ENCODE assay signal across 8 mouse cellular contexts in the genomic region with DNA sequence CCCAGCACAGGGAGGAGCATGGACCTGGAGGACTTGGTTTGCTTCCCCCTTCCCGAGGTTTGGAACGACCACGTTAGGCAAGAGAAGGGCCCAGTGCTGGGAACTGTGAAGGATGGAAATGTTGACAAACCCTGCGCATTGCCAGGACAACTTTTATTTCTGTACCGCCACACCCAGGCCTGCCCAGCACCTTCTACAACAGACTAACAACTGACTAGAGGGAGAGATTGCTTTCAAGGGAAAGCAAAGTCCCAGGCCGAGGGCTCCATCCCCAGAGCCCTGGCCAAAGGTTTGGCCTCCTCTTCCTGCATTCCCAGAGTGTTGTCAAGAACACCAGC. TPM values are rescaled to one million over a fixed set of nuclear protein-coding genes. Genes with fewer than 3 reads are reported as not detected.
DNase-seq lines count a peak whose midpoint lies in the region; ATAC-seq and TF ChIP-seq lines count a peak whose summit lies in the region.

No protein-coding gene starts in this region.

- 58% methylated on average over 6 of the region's 6 CpGs for WGBS in forebrain, embryonic 16.5 days
- WGBS in forebrain, embryonic 11.5 days = 57% methylated on average over 6 of the region's 6 CpGs
- WGBS in neural tube, embryonic 13.5 days = 68% methylated on average over 6 of the region's 6 CpGs
- WGBS in liver, embryonic 13.5 days (ENCODE audit: insufficient replicate concordance) = 62% methylated on average over 6 of the region's 6 CpGs
- 20% methylated on average over 6 of the region's 6 CpGs for WGBS in stomach, postnatal 0 days

- H3K4me2 ChIP-seq in forebrain, embryonic 16.5 days (ENCODE audit: low read length) = no peak overlapping the region
- H3K4me2 ChIP-seq in forebrain, embryonic 11.5 days (ENCODE audit: low read depth, low read length, severe bottlenecking) = no peak overlapping the region
- no peak overlapping the region for H3K4me2 ChIP-seq in neural tube, embryonic 13.5 days
- no peak overlapping the region for H3K4me2 ChIP-seq in liver, embryonic 13.5 days
- no peak overlapping the region for H3K4me2 ChIP-seq in stomach, postnatal 0 days (replicated peaks; ENCODE audit: low read depth)

- no peak for DNase-seq in forebrain, embryonic 11.5 days (ENCODE audit: low spot score)
- DNase-seq in neural tube, embryonic 10.5 days (ENCODE audit: extremely low spot score, low spot score) = no peak
- DNase-seq in liver, embryonic 13.5 days = no peak
- DNase-seq in stomach, postnatal 0 days (ENCODE audit: low spot score) = no peak
- no peak for DNase-seq in left cerebral cortex, adult 18-20 months (ENCODE audit: low spot score in 2 of 2)
- DNase-seq in right cerebral cortex, postnatal 36 days (ENCODE audit: low spot score in 2 of 2) = no peak

- no peaks in the 10 kb centered on the region for H3K27me3 ChIP-seq in forebrain, embryonic 16.5 days (replicated peaks; ENCODE audit: control insufficient read depth, insufficient read depth, low read length)
- no peaks in the 10 kb centered on the region for H3K27me3 ChIP-seq in forebrain, embryonic 11.5 days (ENCODE audit: control insufficient read depth, insufficient read depth, low read length)
- no peaks in the 10 kb centered on the region for H3K27me3 ChIP-seq in neural tube, embryonic 13.5 days
- no peaks in the 10 kb centered on the region for H3K27me3 ChIP-seq in liver, embryonic 13.5 days
- H3K27me3 ChIP-seq in stomach, postnatal 0 days (ENCODE audit: control insufficient read depth, insufficient read depth, low read length) = no peaks in the 10 kb centered on the region

- no peaks in the 10 kb centered on the region for H3K9me3 ChIP-seq in forebrain, embryonic 16.5 days (ENCODE audit: control insufficient read depth, low read length)
- no peaks in the 10 kb centered on the region for H3K9me3 ChIP-seq in forebrain, embryonic 11.5 days (ENCODE audit: control insufficient read depth, low read length)
- H3K9me3 ChIP-seq in neural tube, embryonic 13.5 days = no peaks in the 10 kb centered on the region
- no peaks in the 10 kb centered on the region for H3K9me3 ChIP-seq in liver, embryonic 13.5 days (replicated peaks)
- no peaks in the 10 kb centered on the region for H3K9me3 ChIP-seq in stomach, postnatal 0 days (ENCODE audit: control insufficient read depth, low read length)

- H3K27ac ChIP-seq in forebrain, embryonic 16.5 days (ENCODE audit: low read length) = peak overlapping the region; percentile 1; the same call in 1 of the 2 replicates
- no peak overlapping the region for H3K27ac ChIP-seq in forebrain, embryonic 11.5 days (ENCODE audit: low read depth, low read length)
- H3K27ac ChIP-seq in neural tube, embryonic 13.5 days (replicated peaks) = peak overlapping the region; percentile 90
- peak overlapping the region; percentile 67 for H3K27ac ChIP-seq in liver, embryonic 13.5 days
- peak overlapping the region; percentile 94 for H3K27ac ChIP-seq in stomach, postnatal 0 days (replicated peaks)

- no peak overlapping the region for H3K9ac ChIP-seq in forebrain, embryonic 16.5 days (replicated peaks; ENCODE audit: low read depth, low read length)
- no peak overlapping the region for H3K9ac ChIP-seq in forebrain, embryonic 11.5 days (ENCODE audit: low read length)
- no peak overlapping the region for H3K9ac ChIP-seq in neural tube, embryonic 13.5 days
- H3K9ac ChIP-seq in liver, embryonic 13.5 days = no peak overlapping the region
- peak overlapping the region; percentile 32 for H3K9ac ChIP-seq in stomach, postnatal 0 days (ENCODE audit: low read length)

- H3K4me3 ChIP-seq in forebrain, embryonic 16.5 days (replicated peaks; ENCODE audit: low read length) = no peak overlapping the region
- H3K4me3 ChIP-seq in forebrain, embryonic 11.5 days (ENCODE audit: low read depth, low read length) = no peak overlapping the region
- H3K4me3 ChIP-seq in neural tube, embryonic 13.5 days = no peak overlapping the region
- no peak overlapping the region for H3K4me3 ChIP-seq in liver, embryonic 13.5 days (replicated peaks)
- no peak overlapping the region for H3K4me3 ChIP-seq in stomach, postnatal 0 days (ENCODE audit: low read depth, low read length)

- peaks cover 5% of the 10 kb centered on the region for H3K36me3 ChIP-seq in forebrain, embryonic 16.5 days (ENCODE audit: control insufficient read depth, insufficient read depth)
- no peaks in the 10 kb centered on the region; the same call in 1 of the 2 replicates for H3K36me3 ChIP-seq in forebrain, embryonic 11.5 days (ENCODE audit: control insufficient read depth, insufficient read depth, low read length)
- H3K36me3 ChIP-seq in neural tube, embryonic 13.5 days = peaks cover 23% of the 10 kb centered on the region
- H3K36me3 ChIP-seq in liver, embryonic 13.5 days = peaks cover 20% of the 10 kb centered on the region
- 0 out of 2 replicates have a peak, but pooled peaks cover 3% of the 10 kb centered on the region for H3K36me3 ChIP-seq in stomach, postnatal 0 days (ENCODE audit: control insufficient read depth, insufficient read depth, low read length)

- ATAC-seq in forebrain, embryonic 16.5 days = no peak
- ATAC-seq in forebrain, embryonic 11.5 days (replicated peaks; ENCODE audit: low FRiP score) = no peak
- no peak for ATAC-seq in neural tube, embryonic 13.5 days (ENCODE audit: low read depth)
- ATAC-seq in liver, embryonic 13.5 days (ENCODE audit: low read depth) = no peak
- ATAC-seq in stomach, postnatal 0 days (ENCODE audit: low FRiP score, low TSS enrichment) = peak; percentile 9

- H3K4me1 ChIP-seq in forebrain, embryonic 16.5 days (replicated peaks; ENCODE audit: control insufficient read depth, insufficient read depth, low read length) = peaks cover 14% of the 10 kb centered on the region
- H3K4me1 ChIP-seq in forebrain, embryonic 11.5 days (replicated peaks; ENCODE audit: control insufficient read depth, insufficient read depth, low read length) = peaks cover 6% of the 10 kb centered on the region; the same call in 1 of the 2 replicates
- H3K4me1 ChIP-seq in neural tube, embryonic 13.5 days (replicated peaks) = peaks cover 46% of the 10 kb centered on the region
- H3K4me1 ChIP-seq in liver, embryonic 13.5 days (replicated peaks) = peaks cover 63% of the 10 kb centered on the region
- H3K4me1 ChIP-seq in stomach, postnatal 0 days (replicated peaks; ENCODE audit: control insufficient read depth, insufficient read depth) = peaks cover 17% of the 10 kb centered on the region

- no peak for TF ChIP-seq CTCF in stomach, postnatal 0 days (IDR thresholded peaks at IDR 0.05; ENCODE audit: low read depth)

- no peak for TF ChIP-seq EP300 in stomach, postnatal 0 days (optimal IDR thresholded peaks at IDR 0.05)

RNA-seq across cellular contexts. Expression of gene Hexim2, which starts 8.5 kb away (rescaled TPM):
- 19.9 and 25.9 TPM in 2 replicates for polyA plus RNA-seq in forebrain, embryonic 16.5 days (2015; fragmentation: Nextera tagmentation; extraction: Ambion mirVana)
- 8.7 and 9.2 TPM in 2 replicates for polyA plus RNA-seq in forebrain, embryonic 11.5 days (2014; fragmentation: Nextera tagmentation; extraction: Ambion mirVana)
- polyA plus RNA-seq in neural tube, embryonic 13.5 days (2015; fragmentation: Nextera tagmentation; extraction: Ambion mirVana) = 17.3 and 17.6 TPM in 2 replicates
- polyA plus RNA-seq in liver, embryonic 13.5 days (2015; fragmentation: Nextera tagmentation; extraction: Ambion mirVana) = 6.3 and 7.7 TPM in 2 replicates
- polyA plus RNA-seq in stomach, postnatal 0 days (2015; fragmentation: Nextera tagmentation; extraction: Ambion mirVana) = 3.7 and 4.4 TPM in 2 replicates
- total RNA-seq in left cerebral cortex, adult 18-20 months (2021) = 10 to 100 TPM; 16.1 to 16.2 TPM

RNA-seq across cellular contexts. Expression of gene Hexim1, which starts 24.7 kb away (rescaled TPM):
- 3.5 and 4.1 TPM in 2 replicates for polyA plus RNA-seq in forebrain, embryonic 16.5 days (2015; fragmentation: Nextera tagmentation; extraction: Ambion mirVana)
- polyA plus RNA-seq in forebrain, embryonic 11.5 days (2014; fragmentation: Nextera tagmentation; extraction: Ambion mirVana) = 3.9 and 4.6 TPM in 2 replicates
- 3.6 and 3.9 TPM in 2 replicates for polyA plus RNA-seq in neural tube, embryonic 13.5 days (2015; fragmentation: Nextera tagmentation; extraction: Ambion mirVana)
- 2.6 and 3.0 TPM in 2 replicates for polyA plus RNA-seq in liver, embryonic 13.5 days (2015; fragmentation: Nextera tagmentation; extraction: Ambion mirVana)
- polyA plus RNA-seq in stomach, postnatal 0 days (2015; fragmentation: Nextera tagmentation; extraction: Ambion mirVana) = 3.8 and 4.1 TPM in 2 replicates
- total RNA-seq in left cerebral cortex, adult 18-20 months (2021) = 10 to 100 TPM; 42.6 to 52.8 TPM

RNA-seq across cellular contexts. Expression of gene Fmnl1, which starts 30.2 kb away (rescaled TPM):
- polyA plus RNA-seq in forebrain, embryonic 16.5 days (2015; fragmentation: Nextera tagmentation; extraction: Ambion mirVana) = 2.7 and 6.7 TPM in 2 replicates
- 0.76 and 1.8 TPM in 2 replicates for polyA plus RNA-seq in forebrain, embryonic 11.5 days (2014; fragmentation: Nextera tagmentation; extraction: Ambion mirVana)
- polyA plus RNA-seq in neural tube, embryonic 13.5 days (2015; fragmentation: Nextera tagmentation; extraction: Ambion mirVana) = 3.0 and 4.2 TPM in 2 replicates
- polyA plus RNA-seq in liver, embryonic 13.5 days (2015; fragmentation: Nextera tagmentation; extraction: Ambion mirVana) = 3.0 TPM in 2 replicates
- 0.86 and 1.1 TPM in 2 replicates for polyA plus RNA-seq in stomach, postnatal 0 days (2015; fragmentation: Nextera tagmentation; extraction: Ambion mirVana)
- total RNA-seq in left cerebral cortex, adult 18-20 months (2021) = 100 to 1,000 TPM; 169 to 206 TPM

RNA-seq across cellular contexts. Expression of gene Acbd4, which starts 39.2 kb away (rescaled TPM):
- 17.0 and 17.8 TPM in 2 replicates for polyA plus RNA-seq in forebrain, embryonic 16.5 days (2015; fragmentation: Nextera tagmentation; extraction: Ambion mirVana)
- polyA plus RNA-seq in forebrain, embryonic 11.5 days (2014; fragmentation: Nextera tagmentation; extraction: Ambion mirVana) = 7.8 and 8.1 TPM in 2 replicates
- 8.5 and 9.9 TPM in 2 replicates for polyA plus RNA-seq in neural tube, embryonic 13.5 days (2015; fragmentation: Nextera tagmentation; extraction: Ambion mirVana)
- 60.4 and 62.2 TPM in 2 replicates for polyA plus RNA-seq in liver, embryonic 13.5 days (2015; fragmentation: Nextera tagmentation; extraction: Ambion mirVana)
- 28.6 and 36.7 TPM in 2 replicates for polyA plus RNA-seq in stomach, postnatal 0 days (2015; fragmentation: Nextera tagmentation; extraction: Ambion mirVana)
- total RNA-seq in left cerebral cortex, adult 18-20 months (2021) = 10 to 100 TPM; 85.2 to 90.4 TPM

RNA-seq across cellular contexts. Expression of gene Plcd3, which starts 39.3 kb away (rescaled TPM):
- 2.5 and 2.6 TPM in 2 replicates for polyA plus RNA-seq in forebrain, embryonic 16.5 days (2015; fragmentation: Nextera tagmentation; extraction: Ambion mirVana)
- 0.69 and 0.86 TPM in 2 replicates for polyA plus RNA-seq in forebrain, embryonic 11.5 days (2014; fragmentation: Nextera tagmentation; extraction: Ambion mirVana)
- 0.98 and 1.6 TPM in 2 replicates for polyA plus RNA-seq in neural tube, embryonic 13.5 days (2015; fragmentation: Nextera tagmentation; extraction: Ambion mirVana)
- 0.28 and 0.50 TPM in 2 replicates for polyA plus RNA-seq in liver, embryonic 13.5 days (2015; fragmentation: Nextera tagmentation; extraction: Ambion mirVana)
- polyA plus RNA-seq in stomach, postnatal 0 days (2015; fragmentation: Nextera tagmentation; extraction: Ambion mirVana) = 4.2 and 5.0 TPM in 2 replicates
- 10 to 100 TPM; 20.4 to 21.7 TPM for total RNA-seq in left cerebral cortex, adult 18-20 months (2021)
